Mouse (Mus musculus): Measurements from ENCODE around the gene Tcp1. TPM values are rescaled to one million over a fixed set of nuclear protein-coding genes. Genes with fewer than 3 reads are reported as not detected.
"Not testable (repeated sequence)": the region's sequence is repeated elsewhere in the genome, so short reads cannot be mapped to it uniquely, and the experiment has no call there.

Gene Tcp1
- polyA plus RNA-seq, 1 experiment from 2014 or later: 413 TPM

- no peak for ATAC-seq
- Histone ChIP-seq H3K4me2 (no peak overlapping the region), H3K36me3 (peaks cover 60% of the 10 kb centered on the region), H3K4me1 (no peaks in the 10 kb centered on the region), H3K9me3 (replicated peaks) (no peaks in the 10 kb centered on the region), H3K9ac (no peak overlapping the region), H3K4me3 (no peak overlapping the region), H3K27ac (no peak overlapping the region), H3K27me3 (replicated peaks) (no peaks in the 10 kb centered on the region)
- 83% methylated on average over 5 of the region's 5 CpGs for WGBS (ENCODE audit: insufficient replicate concordance)
Observed at GRCm38 (mm10) chr17:12897674-12898073, 17.8 kb upstream of the Tcp1 start.

- WGBS (ENCODE audit: insufficient replicate concordance): 49% methylated on average over 2 of the region's 2 CpGs
- not testable (repeated sequence) for H3K4me1 ChIP-seq; H3K27me3 ChIP-seq (replicated peaks); H3K4me2 ChIP-seq; H3K9me3 ChIP-seq (replicated peaks); H3K27ac ChIP-seq; H3K9ac ChIP-seq; ATAC-seq; H3K4me3 ChIP-seq
- peaks cover 69% of the 10 kb centered on the region for H3K36me3 ChIP-seq
Observed at GRCm38 (mm10) chr17:12898607-12899006, 16.9 kb upstream of the Tcp1 start.

DNA sequence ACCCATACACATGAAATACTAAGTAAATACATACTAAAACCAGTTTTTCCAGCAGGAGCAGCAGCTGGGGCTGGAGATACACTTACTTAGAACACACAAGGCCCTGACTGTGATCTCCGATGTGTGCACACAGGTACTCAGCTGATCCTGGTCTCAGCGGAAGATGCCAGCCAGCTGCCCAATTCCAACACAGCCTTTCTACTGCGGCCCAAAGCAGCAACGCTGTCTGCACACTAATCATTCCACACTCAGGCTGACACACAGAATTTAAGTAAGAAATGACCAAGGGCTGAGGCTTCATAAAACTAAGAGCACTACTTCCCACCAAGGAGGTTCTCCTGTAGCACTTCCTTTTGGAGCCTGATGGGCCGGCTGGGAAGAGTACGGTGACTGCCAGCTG, 13.2 kb upstream of the Tcp1 start:
- 85% methylated on average over 6 of the region's 6 CpGs for WGBS (ENCODE audit: insufficient replicate concordance)
- Histone ChIP-seq H3K27ac (no peak overlapping the region), H3K27me3 (replicated peaks) (no peaks in the 10 kb centered on the region), H3K9me3 (replicated peaks) (no peaks in the 10 kb centered on the region), H3K4me2 (no peak overlapping the region), H3K36me3 (peaks cover 75% of the 10 kb centered on the region), H3K4me1 (no peaks in the 10 kb centered on the region), H3K4me3 (no peak overlapping the region), H3K9ac (no peak overlapping the region)
- ATAC-seq: no peak

DNA sequence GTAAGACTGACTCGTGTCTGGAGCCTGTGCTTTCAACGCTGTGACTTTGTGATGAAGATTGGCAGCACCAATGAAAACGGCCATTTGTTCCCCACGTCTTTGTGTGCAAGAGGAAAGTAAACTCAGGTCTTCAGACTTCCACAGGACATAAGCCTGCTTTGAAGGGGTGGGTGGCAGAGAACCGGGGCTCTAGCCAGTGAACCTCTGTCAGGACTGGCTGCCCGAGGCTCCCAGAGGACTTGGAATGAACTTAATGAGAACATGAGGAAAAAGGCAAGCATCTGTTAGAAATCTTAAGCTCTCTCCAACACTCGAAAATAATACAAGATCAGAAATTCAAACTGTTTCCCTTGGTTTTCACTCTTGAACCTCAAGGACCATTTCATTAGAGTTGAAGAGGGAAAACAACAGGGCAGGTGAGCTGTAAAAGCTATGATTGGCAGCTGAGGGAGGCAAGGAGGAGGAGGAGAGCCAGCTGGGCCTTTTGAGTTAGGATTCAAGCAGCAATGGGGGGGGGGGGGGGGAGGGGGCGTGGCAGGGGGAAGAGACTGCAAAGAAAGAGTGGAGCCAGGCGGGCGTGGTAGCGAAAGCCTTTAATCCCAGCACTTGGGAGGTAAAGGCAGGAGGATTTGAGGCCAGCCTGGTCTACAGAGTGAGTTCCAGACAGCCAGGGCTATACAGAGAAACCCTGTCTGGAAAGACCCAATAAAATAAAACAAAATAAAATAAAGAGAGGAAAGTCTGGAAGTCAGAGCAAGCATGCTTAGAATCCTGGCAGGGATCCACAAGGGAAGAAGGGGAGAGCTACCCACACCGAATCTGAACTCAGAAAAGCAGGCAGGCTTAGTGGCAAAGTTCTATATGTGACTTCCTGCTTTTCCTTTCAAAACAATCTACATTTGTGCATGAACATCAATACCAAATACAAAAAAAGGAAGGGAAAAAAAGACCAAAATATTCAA, 11.8 kb upstream of the Tcp1 start:
- no peak overlapping the region for H3K4me2 ChIP-seq
- no peaks in the 10 kb centered on the region for H3K27me3 ChIP-seq (replicated peaks)
- H3K9ac ChIP-seq: no peak overlapping the region
- H3K4me3 ChIP-seq: no peak overlapping the region
- no peaks in the 10 kb centered on the region for H3K9me3 ChIP-seq (replicated peaks)
- no peak overlapping the region for H3K27ac ChIP-seq
- WGBS (ENCODE audit: insufficient replicate concordance): 79% methylated on average over 11 of the region's 12 CpGs
- no peak for ATAC-seq
- H3K36me3 ChIP-seq: peaks cover 75% of the 10 kb centered on the region
- H3K4me1 ChIP-seq: no peaks in the 10 kb centered on the region

DNA sequence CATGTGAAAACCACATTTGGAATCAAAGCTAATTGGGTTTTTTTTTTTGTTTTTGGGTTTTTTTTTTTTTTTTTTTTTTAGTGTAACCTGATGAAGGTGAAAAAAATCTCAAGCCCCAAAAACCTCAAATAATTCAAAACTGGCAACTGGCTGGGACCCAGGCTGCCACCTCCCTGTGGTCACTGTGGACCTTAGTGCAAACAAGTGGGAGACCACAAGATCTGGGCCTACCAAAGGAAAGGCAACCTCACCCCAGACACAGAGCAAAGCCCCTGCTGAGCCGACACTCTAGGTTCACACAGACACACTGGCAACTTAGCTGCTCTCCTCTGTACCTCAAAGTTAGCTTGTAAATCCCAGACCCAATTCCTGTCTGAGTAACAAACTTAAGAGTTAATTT, 11.2 kb upstream of the Tcp1 start:
- 74% methylated on average over 1 of the region's 1 CpGs for WGBS (ENCODE audit: insufficient replicate concordance)
- no peaks in the 10 kb centered on the region for H3K27me3 ChIP-seq (replicated peaks)
- ATAC-seq: no peak

DNA sequence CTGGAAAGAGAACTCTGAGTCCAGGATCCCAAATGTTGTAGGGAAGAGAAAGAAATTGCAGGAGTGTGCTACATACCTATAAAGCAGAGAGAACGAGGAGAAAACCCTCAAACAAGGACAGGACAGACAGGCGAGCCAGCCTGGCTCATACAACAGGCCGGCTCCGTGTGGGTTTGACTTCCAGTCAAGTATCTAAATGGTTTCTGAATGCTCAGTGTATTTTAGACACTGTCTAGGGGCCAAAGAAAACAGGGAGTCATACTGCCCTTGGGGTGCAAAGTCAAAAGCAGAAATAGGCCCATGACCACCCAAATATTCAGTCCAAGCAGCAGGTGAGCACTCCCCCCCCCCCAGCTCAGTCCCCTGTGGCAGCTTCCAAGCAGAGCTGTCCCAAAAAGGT, 9.7 kb upstream of the Tcp1 start:
- H3K36me3 ChIP-seq: peaks cover 68% of the 10 kb centered on the region
- H3K4me1 ChIP-seq: no peaks in the 10 kb centered on the region
- WGBS (ENCODE audit: insufficient replicate concordance): 83% methylated on average over 4 of the region's 4 CpGs

More for the DNA sequence above, 11.2 kb upstream of the Tcp1 start:
- Histone ChIP-seq H3K36me3 (peaks cover 71% of the 10 kb centered on the region), H3K4me2 (no peak overlapping the region), H3K27ac (no peak overlapping the region), H3K4me3 (no peak overlapping the region), H3K4me1 (no peaks in the 10 kb centered on the region), H3K9me3 (replicated peaks) (no peaks in the 10 kb centered on the region), H3K9ac (no peak overlapping the region)

DNA sequence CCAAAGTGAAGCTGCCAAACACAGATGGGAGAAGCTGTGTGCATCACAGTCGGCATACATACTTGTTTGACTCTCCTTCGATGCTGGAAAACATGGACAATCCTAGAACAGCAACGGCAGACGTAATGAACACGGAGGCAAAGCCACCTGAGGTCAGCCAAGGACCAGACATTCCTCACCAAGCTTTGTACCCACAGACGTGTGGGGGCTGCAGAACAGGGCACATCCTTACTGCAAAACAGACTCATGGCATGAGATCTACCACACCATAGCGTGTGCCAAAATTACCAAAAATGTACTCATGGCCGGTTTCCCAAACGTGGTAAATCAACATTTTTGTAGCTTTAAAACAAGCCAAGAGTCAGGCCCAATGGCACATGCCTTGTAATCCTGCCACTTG, 9.1 kb upstream of the Tcp1 start:
- no peak for ATAC-seq
- no peaks in the 10 kb centered on the region for H3K4me1 ChIP-seq
- H3K27me3 ChIP-seq (replicated peaks): no peaks in the 10 kb centered on the region
- H3K4me2 ChIP-seq: no peak overlapping the region
- 82% methylated on average over 9 of the region's 9 CpGs for WGBS (ENCODE audit: insufficient replicate concordance)
- H3K27ac ChIP-seq: no peak overlapping the region
- H3K36me3 ChIP-seq: peaks cover 68% of the 10 kb centered on the region
- no peak overlapping the region for H3K4me3 ChIP-seq
- H3K9ac ChIP-seq: no peak overlapping the region
- H3K9me3 ChIP-seq (replicated peaks): no peaks in the 10 kb centered on the region

More for the DNA sequence above, 9.7 kb upstream of the Tcp1 start:
- no peak for ATAC-seq
- H3K4me3 ChIP-seq: no peak overlapping the region
- H3K27me3 ChIP-seq (replicated peaks): no peaks in the 10 kb centered on the region
- no peak overlapping the region for H3K27ac ChIP-seq
- no peaks in the 10 kb centered on the region for H3K9me3 ChIP-seq (replicated peaks)
- H3K4me2 ChIP-seq: no peak overlapping the region
- no peak overlapping the region for H3K9ac ChIP-seq

GRCm38 (mm10) chr17:12909361-12910280, 5.9 kb upstream of the Tcp1 start, which contains the start of gene Pnldc1:
Gene Pnldc1, minus strand, starts transcription at chr17:12910230.
- no peak for ATAC-seq
- WGBS (ENCODE audit: insufficient replicate concordance): 78% methylated on average over 35 of the region's 35 CpGs
- no peak within 1 kb of the TSS for H3K27ac ChIP-seq
- H3K36me3 ChIP-seq: peaks cover 73% of the 10 kb centered on the region
- H3K9me3 ChIP-seq (replicated peaks): no peaks in the 10 kb centered on the region
- H3K9ac ChIP-seq: no peak within 1 kb of the TSS
- no peak within 1 kb of the TSS for H3K4me3 ChIP-seq
- peaks cover 5% of the 10 kb centered on the region for H3K4me1 ChIP-seq
- no peak within 1 kb of the TSS for H3K4me2 ChIP-seq
- H3K27me3 ChIP-seq (replicated peaks): no peaks in the 10 kb centered on the region

- ATAC-seq: no peak
- Histone ChIP-seq H3K27ac (no peak overlapping the region), H3K9ac (no peak overlapping the region), H3K4me1 (peaks cover 12% of the 10 kb centered on the region), H3K27me3 (replicated peaks) (no peaks in the 10 kb centered on the region), H3K36me3 (peaks cover 68% of the 10 kb centered on the region), H3K9me3 (replicated peaks) (no peaks in the 10 kb centered on the region), H3K4me3 (no peak overlapping the region), H3K4me2 (no peak overlapping the region)
- 81% methylated on average over 8 of the region's 8 CpGs for WGBS (ENCODE audit: insufficient replicate concordance)
Observed at GRCm38 (mm10) chr17:12910391-12910790, 5.1 kb upstream of the Tcp1 start.

DNA sequence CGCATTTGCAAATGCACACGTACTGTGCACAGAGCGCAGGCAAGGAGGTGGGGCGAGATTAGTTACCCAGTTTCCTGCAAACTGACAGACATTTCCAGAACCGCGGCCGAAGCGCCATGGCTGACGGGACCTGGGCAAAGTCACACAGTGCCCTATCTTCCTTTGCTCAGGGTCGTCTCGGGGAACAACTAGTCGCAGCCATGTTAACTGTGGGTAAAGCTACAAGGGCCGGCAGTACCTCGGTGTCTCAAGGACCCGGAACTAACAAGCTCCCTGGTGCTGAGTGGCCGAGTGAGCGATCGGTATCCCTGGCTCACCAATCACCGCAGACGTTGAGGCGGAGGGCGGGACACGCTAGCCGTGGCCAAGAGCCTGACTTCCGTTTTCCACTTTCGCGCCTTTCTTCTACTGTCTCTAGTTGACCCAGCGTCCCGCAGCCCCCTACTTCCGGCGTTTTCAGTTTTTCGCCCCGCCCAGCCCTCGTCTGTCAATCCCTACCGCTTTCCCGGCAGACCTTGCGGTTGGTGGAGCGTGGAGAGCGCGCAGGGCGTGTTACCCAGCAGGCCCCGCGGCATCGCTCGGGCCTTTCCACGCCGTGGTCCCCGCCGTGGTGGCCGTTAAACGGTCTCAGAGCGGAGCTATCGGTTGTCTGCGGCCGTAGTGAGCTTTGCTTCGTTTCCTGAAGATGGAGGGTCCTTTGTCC, 531 bp downstream of the Tcp1 start, which contains the start of gene Mrpl18:
Gene Mrpl18, minus strand, starts transcription at position 465 of the 703 bp plus-strand sequence.
- no peaks in the 10 kb centered on the region for H3K27me3 ChIP-seq (replicated peaks)
- peaks cover 21% of the 10 kb centered on the region for H3K4me1 ChIP-seq
- H3K9ac ChIP-seq: peak within 1 kb of the TSS; percentile 98
- H3K36me3 ChIP-seq: peaks cover 72% of the 10 kb centered on the region
- peak within 1 kb of the TSS; percentile 96 for H3K4me3 ChIP-seq
- ATAC-seq: peak; percentile 96
- under 1% methylated on average over 56 of the region's 56 CpGs for WGBS (ENCODE audit: insufficient replicate concordance)
- H3K4me2 ChIP-seq: peak within 1 kb of the TSS; percentile 85
- H3K27ac ChIP-seq: peak within 1 kb of the TSS; percentile 96
- no peaks in the 10 kb centered on the region for H3K9me3 ChIP-seq (replicated peaks)

- Histone ChIP-seq H3K27me3 (replicated peaks) (no peaks in the 10 kb centered on the region), H3K4me2 (peak overlapping the region; percentile 85), H3K4me1 (peaks cover 21% of the 10 kb centered on the region), H3K9ac (peak overlapping the region; percentile 98), H3K4me3 (peak overlapping the region; percentile 96), H3K27ac (peak overlapping the region; percentile 96), H3K9me3 (replicated peaks) (no peaks in the 10 kb centered on the region), H3K36me3 (peaks cover 72% of the 10 kb centered on the region)
- under 1% methylated on average over 40 of the region's 40 CpGs for WGBS (ENCODE audit: insufficient replicate concordance)
- peak; percentile 73 for ATAC-seq
Observed at GRCm38 (mm10) chr17:12916588-12917380, 1.3 kb downstream of the Tcp1 start.

Data from liver, embryonic 12.5 days (tissue).